Mouse (Mus musculus): ENCODE results near the gene Mindy1. TPM values are rescaled to one million over a fixed set of nuclear protein-coding genes. Genes with fewer than 3 reads are reported as not detected.

Gene Mindy1
- polyA plus RNA-seq, 1 experiment = 25.5 TPM

- H3K27ac ChIP-seq (ENCODE audit: insufficient read depth, low read length) = no peak overlapping the region
- H3K4me3 ChIP-seq (ENCODE audit: insufficient read depth, low read length) = no peak overlapping the region
- no peak for TF ChIP-seq CTCF (IDR thresholded peaks at IDR 0.05; ENCODE audit: borderline replicate concordance, insufficient read depth, low read length)
- no peak for TF ChIP-seq POLR2A (IDR thresholded peaks at IDR 0.05; ENCODE audit: low read depth, low read length)
- peaks cover 6% of the 10 kb centered on the region; the same call in 1 of the 2 replicates for H3K4me1 ChIP-seq (ENCODE audit: control insufficient read depth, insufficient read depth, low read length)
Measured at GRCm38 (mm10) chr3:95264724-95265123, 16.4 kb upstream of the Mindy1 start.

GRCm38 (mm10) chr3:95266052-95266451 is 15.1 kb upstream of the Mindy1 start:
- H3K4me1 ChIP-seq (ENCODE audit: control insufficient read depth, insufficient read depth, low read length) = peaks cover 6% of the 10 kb centered on the region; the same call in 1 of the 2 replicates
- H3K27ac ChIP-seq (ENCODE audit: insufficient read depth, low read length) = no peak overlapping the region
- H3K4me3 ChIP-seq (ENCODE audit: insufficient read depth, low read length) = no peak overlapping the region
- TF ChIP-seq CTCF (IDR thresholded peaks at IDR 0.05; ENCODE audit: borderline replicate concordance, insufficient read depth, low read length) = no peak
- TF ChIP-seq POLR2A (IDR thresholded peaks at IDR 0.05; ENCODE audit: low read depth, low read length) = no peak

DNA sequence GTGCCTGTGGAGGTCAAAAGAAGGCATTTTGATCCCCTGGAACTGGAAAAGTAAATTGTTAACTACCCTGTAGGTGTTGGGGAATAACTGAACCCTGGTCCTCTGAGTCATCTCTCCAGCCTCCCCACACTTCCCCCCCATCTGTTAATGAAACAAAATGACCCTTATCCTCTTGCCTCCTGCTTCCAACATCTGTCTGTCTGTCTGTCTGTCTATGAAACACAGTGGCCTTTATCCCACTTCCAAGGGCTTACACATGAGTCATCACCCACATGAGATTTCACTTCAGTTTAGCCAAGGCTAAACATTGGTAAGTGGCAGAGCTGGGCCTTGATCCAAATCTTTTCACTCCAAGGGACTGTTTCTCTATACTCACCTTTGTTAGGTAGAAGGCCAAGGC is 13.3 kb upstream of the Mindy1 start:
- no peak for TF ChIP-seq CTCF (IDR thresholded peaks at IDR 0.05; ENCODE audit: borderline replicate concordance, insufficient read depth, low read length)
- TF ChIP-seq POLR2A (IDR thresholded peaks at IDR 0.05; ENCODE audit: low read depth, low read length) = no peak
- Histone ChIP-seq H3K27ac (ENCODE audit: insufficient read depth, low read length) (no peak overlapping the region), H3K4me3 (ENCODE audit: insufficient read depth, low read length) (no peak overlapping the region), H3K4me1 (ENCODE audit: control insufficient read depth, insufficient read depth, low read length) (no peaks in the 10 kb centered on the region)

- Histone ChIP-seq H3K27ac (ENCODE audit: insufficient read depth, low read length) (no peak overlapping the region), H3K4me3 (ENCODE audit: insufficient read depth, low read length) (no peak overlapping the region), H3K4me1 (ENCODE audit: control insufficient read depth, insufficient read depth, low read length) (no peaks in the 10 kb centered on the region)
- no peak for TF ChIP-seq POLR2A (IDR thresholded peaks at IDR 0.05; ENCODE audit: low read depth, low read length)
- TF ChIP-seq CTCF (IDR thresholded peaks at IDR 0.05; ENCODE audit: borderline replicate concordance, insufficient read depth, low read length) = no peak
Measured at GRCm38 (mm10) chr3:95269789-95270188, 11.4 kb upstream of the Mindy1 start.

GRCm38 (mm10) chr3:95270766-95271364 is 10.3 kb upstream of the Mindy1 start:
- H3K27ac ChIP-seq (ENCODE audit: insufficient read depth, low read length) = no peak overlapping the region
- H3K4me1 ChIP-seq (ENCODE audit: control insufficient read depth, insufficient read depth, low read length) = no peaks in the 10 kb centered on the region
- H3K4me3 ChIP-seq (ENCODE audit: insufficient read depth, low read length) = no peak overlapping the region
- TF ChIP-seq POLR2A (IDR thresholded peaks at IDR 0.05; ENCODE audit: low read depth, low read length) (no peak), CTCF (IDR thresholded peaks at IDR 0.05; ENCODE audit: borderline replicate concordance, insufficient read depth, low read length) (no peak)

- Histone ChIP-seq H3K4me3 (ENCODE audit: insufficient read depth, low read length) (no peak overlapping the region), H3K4me1 (ENCODE audit: control insufficient read depth, insufficient read depth, low read length) (no peaks in the 10 kb centered on the region; the same call in 1 of the 2 replicates), H3K27ac (ENCODE audit: insufficient read depth, low read length) (no peak overlapping the region)
- TF ChIP-seq POLR2A (IDR thresholded peaks at IDR 0.05; ENCODE audit: low read depth, low read length) (no peak), CTCF (IDR thresholded peaks at IDR 0.05; ENCODE audit: borderline replicate concordance, insufficient read depth, low read length) (no peak)
Measured at GRCm38 (mm10) chr3:95273471-95273870, 7.7 kb upstream of the Mindy1 start.

- Histone ChIP-seq H3K4me1 (ENCODE audit: control insufficient read depth, insufficient read depth, low read length) (no peaks in the 10 kb centered on the region; the same call in 1 of the 2 replicates), H3K4me3 (ENCODE audit: insufficient read depth, low read length) (no peak overlapping the region), H3K27ac (ENCODE audit: insufficient read depth, low read length) (no peak overlapping the region)
- TF ChIP-seq CTCF (IDR thresholded peaks at IDR 0.05; ENCODE audit: borderline replicate concordance, insufficient read depth, low read length) (no peak), POLR2A (IDR thresholded peaks at IDR 0.05; ENCODE audit: low read depth, low read length) (no peak)
Measured at GRCm38 (mm10) chr3:95274453-95274852, 6.7 kb upstream of the Mindy1 start.

GRCm38 (mm10) chr3:95275161-95275560 is 6.0 kb upstream of the Mindy1 start:
- no peak for TF ChIP-seq CTCF (IDR thresholded peaks at IDR 0.05; ENCODE audit: borderline replicate concordance, insufficient read depth, low read length)
- no peak for TF ChIP-seq POLR2A (IDR thresholded peaks at IDR 0.05; ENCODE audit: low read depth, low read length)
- no peaks in the 10 kb centered on the region; the same call in 1 of the 2 replicates for H3K4me1 ChIP-seq (ENCODE audit: control insufficient read depth, insufficient read depth, low read length)
- H3K4me3 ChIP-seq (ENCODE audit: insufficient read depth, low read length) = no peak overlapping the region
- no peak overlapping the region for H3K27ac ChIP-seq (ENCODE audit: insufficient read depth, low read length)

- no peak overlapping the region for H3K4me3 ChIP-seq (ENCODE audit: insufficient read depth, low read length)
- no peak for TF ChIP-seq CTCF (IDR thresholded peaks at IDR 0.05; ENCODE audit: borderline replicate concordance, insufficient read depth, low read length)
- TF ChIP-seq POLR2A (IDR thresholded peaks at IDR 0.05; ENCODE audit: low read depth, low read length) = no peak
- no peaks in the 10 kb centered on the region; the same call in 1 of the 2 replicates for H3K4me1 ChIP-seq (ENCODE audit: control insufficient read depth, insufficient read depth, low read length)
- no peak overlapping the region for H3K27ac ChIP-seq (ENCODE audit: insufficient read depth, low read length)
Measured at GRCm38 (mm10) chr3:95276428-95276934, 4.7 kb upstream of the Mindy1 start.

DNA sequence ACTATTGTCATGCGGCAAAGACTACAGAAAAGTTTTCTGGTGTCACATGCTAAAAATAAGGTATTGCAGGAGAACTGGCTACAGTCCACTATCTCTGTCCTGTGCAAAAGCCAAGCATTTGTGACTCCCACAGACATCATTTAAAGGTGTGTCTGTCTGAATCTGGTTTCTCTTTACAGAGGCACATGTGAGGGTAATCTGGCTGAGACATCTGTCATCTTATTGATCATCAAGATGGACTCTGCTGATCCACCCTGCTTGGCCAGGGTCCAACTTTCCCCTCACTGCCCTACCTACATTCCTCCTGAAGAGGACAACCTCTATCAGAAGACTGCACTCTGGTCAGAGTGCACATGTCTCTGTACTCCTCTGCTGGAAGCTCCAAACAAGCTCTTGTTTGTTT is 4.0 kb upstream of the Mindy1 start:
- Histone ChIP-seq H3K4me1 (ENCODE audit: control insufficient read depth, insufficient read depth, low read length) (no peaks in the 10 kb centered on the region; the same call in 1 of the 2 replicates), H3K27ac (ENCODE audit: insufficient read depth, low read length) (no peak overlapping the region), H3K4me3 (ENCODE audit: insufficient read depth, low read length) (no peak overlapping the region)
- no peak for TF ChIP-seq CTCF (IDR thresholded peaks at IDR 0.05; ENCODE audit: borderline replicate concordance, insufficient read depth, low read length)
- TF ChIP-seq POLR2A (IDR thresholded peaks at IDR 0.05; ENCODE audit: low read depth, low read length) = no peak

All from embryonic fibroblast, embryonic 13.5 days (primary cell).